Mouse (Mus musculus) liver, adult (tissue): ENCODE measurements around the gene Stat4.

ENCODE experiments used
- GATA4 ChIP-seq: IDR thresholded peaks from 2 replicates; pipeline ENCODE4 v1.6.1; 2014; ENCODE audit warnings: mild to moderate bottlenecking, low read length; ENCODE audit not compliant: insufficient replicate concordance

The Stat4 gene

GRCm38 (mm10) chr1:52012231-52012630 lies 25.3 kb downstream of the Stat4 start:
- TF ChIP-seq GATA4 = no peak

GRCm38 (mm10) chr1:52012757-52013156 lies 25.8 kb downstream of the Stat4 start:
- TF ChIP-seq GATA4 = no peak

GRCm38 (mm10) chr1:52019621-52020020 lies 32.7 kb downstream of the Stat4 start:
- TF ChIP-seq GATA4 = no peak

GRCm38 (mm10) chr1:52021936-52022725 lies 35.2 kb downstream of the Stat4 start:
- TF ChIP-seq GATA4 = no peak

GRCm38 (mm10) chr1:52028686-52029085 lies 41.7 kb downstream of the Stat4 start:
- TF ChIP-seq GATA4 = no peak

GRCm38 (mm10) chr1:52034816-52035752 lies 48.1 kb downstream of the Stat4 start:
- no peak for TF ChIP-seq GATA4

- no peak for TF ChIP-seq GATA4
Observed at GRCm38 (mm10) chr1:52039151-52039550, 52.2 kb downstream of the Stat4 start.

- TF ChIP-seq GATA4 = no peak
Observed at GRCm38 (mm10) chr1:52039626-52040025, 52.7 kb downstream of the Stat4 start.

GRCm38 (mm10) chr1:52040366-52041061 lies 53.6 kb downstream of the Stat4 start:
- no peak for TF ChIP-seq GATA4

GRCm38 (mm10) chr1:52043191-52043590 lies 56.2 kb downstream of the Stat4 start:
- TF ChIP-seq GATA4 = no peak

- no peak for TF ChIP-seq GATA4
Observed at GRCm38 (mm10) chr1:52048711-52049110, 61.8 kb downstream of the Stat4 start.

GRCm38 (mm10) chr1:52049827-52050226 lies 62.9 kb downstream of the Stat4 start:
- TF ChIP-seq GATA4 = no peak

- no peak for TF ChIP-seq GATA4
Observed at GRCm38 (mm10) chr1:52051542-52051941, 64.6 kb downstream of the Stat4 start.

- no peak for TF ChIP-seq GATA4
Observed at GRCm38 (mm10) chr1:52052910-52053309, 66.0 kb downstream of the Stat4 start.

GRCm38 (mm10) chr1:52055947-52056346 lies 69.0 kb downstream of the Stat4 start:
- TF ChIP-seq GATA4 = no peak

- no peak for TF ChIP-seq GATA4
Observed at GRCm38 (mm10) chr1:52057153-52057552, 70.2 kb downstream of the Stat4 start.

- no peak for TF ChIP-seq GATA4
Observed at GRCm38 (mm10) chr1:52066276-52066675, 79.3 kb downstream of the Stat4 start.
